Mouse (Mus musculus) kidney, adult 2 months (tissue): ENCODE data around the gene Anapc7.

Source experiments
- CTCF ChIP-seq: fragments of 200-500 bp; conservative IDR thresholded peaks from 2 replicates; pipeline ENCODE4 v1.5.1; 2011; ENCODE audit warnings: low read depth, mild to moderate bottlenecking, control low read depth, low read length, moderate library complexity, mixed read lengths; ENCODE audit not compliant: insufficient read depth, insufficient read length
- POLR2A ChIP-seq: fragments of 200-500 bp; IDR thresholded peaks from one replicate; pipeline ENCODE4 v1.6.1; 2011; ENCODE audit warnings: low read depth, low read length, control low read depth

GRCm38 (mm10) chr5:122449946-122450345 lies 28.5 kb downstream of the Anapc7 start:
- TF ChIP-seq POLR2A (no peak), CTCF (no peak)
